Mouse (Mus musculus): ENCODE results near the gene Glcci1.

The Glcci1 gene

GRCm38 (mm10) chr6:8551155-8551554, 41.8 kb downstream of the Glcci1 start:
- DNase-seq (ENCODE audit: low spot score) = no peak

- no peak for DNase-seq (ENCODE audit: low spot score)
Measured at GRCm38 (mm10) chr6:8556849-8557571, 47.6 kb downstream of the Glcci1 start.

GRCm38 (mm10) chr6:8560682-8561081, 51.3 kb downstream of the Glcci1 start:
- no peak for DNase-seq (ENCODE audit: low spot score)

- no peak for DNase-seq (ENCODE audit: low spot score)
Measured at GRCm38 (mm10) chr6:8582377-8582776, 73.0 kb downstream of the Glcci1 start.

DNA sequence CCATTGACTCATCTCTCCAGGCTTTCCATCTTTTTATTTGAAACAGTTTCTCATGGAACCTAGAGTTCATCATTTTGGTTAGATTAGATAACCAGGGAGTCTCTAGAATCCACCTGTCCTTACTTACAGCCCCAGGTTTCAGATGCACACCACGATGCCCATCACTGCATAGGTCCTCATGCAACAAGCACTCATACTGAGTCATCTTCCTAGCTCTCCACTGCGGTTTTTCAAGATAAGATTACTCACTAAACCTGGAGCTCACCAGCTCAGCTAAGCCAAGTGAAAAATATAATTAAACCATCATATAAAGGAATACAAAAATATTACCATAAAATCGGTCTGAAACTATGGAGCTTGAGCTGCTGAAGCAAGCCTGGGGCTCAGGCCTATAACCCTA, 74.5 kb downstream of the Glcci1 start:
- no peak for DNase-seq (ENCODE audit: low spot score)

GRCm38 (mm10) chr6:8591665-8592064, 82.3 kb downstream of the Glcci1 start:
- no peak for DNase-seq (ENCODE audit: low spot score)

DNA sequence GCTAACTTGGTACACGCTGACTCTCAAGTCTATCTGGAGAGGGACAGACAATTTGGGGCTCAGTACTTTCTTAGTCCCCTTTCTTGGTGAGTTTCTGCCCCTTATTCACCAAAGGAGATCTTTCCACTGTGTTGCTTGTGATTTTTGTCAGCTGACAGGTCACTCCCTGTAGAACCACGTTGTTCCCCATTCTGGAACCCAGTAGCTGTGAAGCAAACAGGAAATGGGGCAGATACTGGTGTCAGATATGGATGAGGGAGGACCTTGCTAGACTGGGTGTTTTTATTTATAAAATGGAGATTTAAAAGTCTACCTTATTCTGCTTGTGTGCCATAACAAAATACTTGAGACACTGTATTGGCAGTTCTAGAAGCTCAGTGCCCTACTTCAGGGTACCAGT, 108.0 kb downstream of the Glcci1 start:
- DNase-seq (ENCODE audit: low spot score) = no peak

DNA sequence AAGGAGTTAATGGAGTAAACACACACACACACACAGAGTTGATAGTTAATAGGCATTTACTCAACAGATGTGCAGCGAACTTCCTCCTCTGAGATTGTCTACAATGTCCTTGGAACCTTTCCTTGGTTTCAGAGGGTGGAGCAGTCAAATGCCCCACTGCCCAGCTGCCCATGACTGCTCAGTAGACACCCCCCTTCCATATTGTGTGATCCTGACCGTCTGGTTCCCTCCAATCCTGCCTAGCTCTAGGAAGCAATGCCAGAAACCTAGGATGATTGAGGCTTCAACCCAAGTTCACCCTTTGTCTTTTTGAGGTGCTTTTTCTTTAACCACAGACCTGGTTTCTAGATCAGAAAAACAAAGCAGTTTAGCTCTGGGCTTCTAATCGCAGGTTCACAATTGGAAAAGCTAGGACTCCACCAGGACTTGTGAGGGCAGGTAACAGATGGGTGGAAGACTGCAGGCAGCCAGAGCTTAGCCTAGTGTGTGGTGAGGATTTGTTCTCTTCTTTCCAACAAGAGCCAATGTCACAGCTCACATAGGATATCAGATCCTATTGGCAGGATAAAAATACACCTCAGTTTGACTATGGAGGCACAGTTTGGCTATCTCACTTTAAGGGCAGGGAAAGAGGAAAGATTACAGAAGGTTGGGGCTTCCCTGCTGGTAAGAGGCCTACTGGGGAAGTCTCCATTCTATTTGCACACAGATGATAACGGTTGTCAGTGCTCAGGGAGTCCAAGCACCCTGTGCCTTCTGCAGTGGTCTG, 110.4 kb downstream of the Glcci1 start:
- no peak for DNase-seq (ENCODE audit: low spot score)

DNA sequence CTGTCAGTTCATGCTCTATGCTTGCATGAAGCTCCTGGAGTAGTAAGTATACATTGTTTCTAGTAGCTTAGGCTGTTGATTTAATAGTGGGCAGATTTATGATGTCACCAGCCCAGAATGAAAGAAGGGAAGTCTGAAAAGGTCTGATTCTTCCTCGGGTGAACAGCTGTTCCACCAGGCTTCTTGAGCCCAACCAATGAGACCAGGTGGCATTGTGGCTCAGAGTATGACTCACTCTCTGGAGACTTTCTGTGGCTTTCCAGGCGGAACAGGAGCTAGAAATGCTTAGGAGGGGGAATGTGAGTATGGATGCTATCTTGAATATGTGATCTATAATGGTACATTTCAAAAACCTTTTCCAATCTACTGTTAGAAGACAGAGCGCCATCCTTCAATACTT, 113.6 kb downstream of the Glcci1 start:
- DNase-seq (ENCODE audit: low spot score) = no peak

GRCm38 (mm10) chr6:8628226-8628625, 118.8 kb downstream of the Glcci1 start:
- DNase-seq (ENCODE audit: low spot score) = no peak

GRCm38 (mm10) chr6:8628715-8629267, 119.4 kb downstream of the Glcci1 start:
- no peak for DNase-seq (ENCODE audit: low spot score)

GRCm38 (mm10) chr6:8630531-8630930, 121.1 kb downstream of the Glcci1 start:
- no peak for DNase-seq (ENCODE audit: low spot score)

GRCm38 (mm10) chr6:8631362-8631761, 122.0 kb downstream of the Glcci1 start:
- no peak for DNase-seq (ENCODE audit: low spot score)

DNA sequence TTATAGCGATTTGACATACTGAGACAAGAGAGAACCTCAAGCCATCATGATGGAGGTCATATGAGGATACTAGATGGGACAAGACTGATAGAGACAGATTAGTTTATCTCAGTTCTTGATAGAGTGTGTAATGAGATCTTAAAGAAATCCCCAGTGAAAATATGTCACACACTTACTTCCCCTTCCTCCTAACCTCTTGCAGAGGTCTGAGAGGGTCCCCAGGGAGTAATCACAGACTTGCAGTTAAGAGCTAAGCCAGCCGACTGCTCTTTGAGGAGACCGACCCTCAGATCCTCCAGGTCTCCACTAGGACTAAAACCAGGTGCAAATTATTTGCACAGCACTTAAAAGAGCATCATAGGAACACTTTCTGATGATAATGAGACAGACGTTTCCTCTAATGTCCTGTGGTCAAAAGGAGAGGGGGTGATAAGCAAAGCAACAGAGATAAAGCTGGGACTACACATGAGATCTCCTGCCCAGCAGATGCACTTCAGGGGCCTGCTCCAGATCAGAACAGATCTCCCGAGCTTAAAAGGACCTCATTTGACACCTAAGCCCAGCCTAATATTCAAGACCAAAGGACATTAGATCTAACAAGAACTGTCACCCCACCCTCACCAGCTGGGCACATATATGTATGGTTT, 122.7 kb downstream of the Glcci1 start:
- no peak for DNase-seq (ENCODE audit: low spot score)

DNA sequence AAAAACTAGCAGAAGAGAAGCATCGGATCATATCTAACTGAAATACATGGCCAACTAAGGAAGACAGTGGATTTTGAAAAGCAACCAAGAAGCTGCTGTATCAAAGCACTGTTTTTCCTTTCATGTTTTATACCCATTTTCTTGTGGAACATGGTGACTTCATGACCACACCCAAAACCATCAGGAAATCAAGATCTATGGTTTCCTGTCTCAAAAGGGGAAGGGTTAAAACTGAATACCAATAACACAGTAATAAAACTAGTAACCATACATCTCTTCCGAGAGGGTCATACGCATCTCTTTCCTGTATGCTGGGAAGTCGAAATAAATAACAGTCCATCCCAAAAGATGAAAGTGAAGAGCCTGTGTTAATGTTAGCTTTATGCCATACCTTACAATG, 123.3 kb downstream of the Glcci1 start:
- no peak for DNase-seq (ENCODE audit: low spot score)

GRCm38 (mm10) chr6:8638122-8638521, 128.7 kb downstream of the Glcci1 start:
- no peak for DNase-seq (ENCODE audit: low spot score)

- DNase-seq (ENCODE audit: low spot score) = no peak
Measured at GRCm38 (mm10) chr6:8638899-8639298, 129.5 kb downstream of the Glcci1 start.

DNA sequence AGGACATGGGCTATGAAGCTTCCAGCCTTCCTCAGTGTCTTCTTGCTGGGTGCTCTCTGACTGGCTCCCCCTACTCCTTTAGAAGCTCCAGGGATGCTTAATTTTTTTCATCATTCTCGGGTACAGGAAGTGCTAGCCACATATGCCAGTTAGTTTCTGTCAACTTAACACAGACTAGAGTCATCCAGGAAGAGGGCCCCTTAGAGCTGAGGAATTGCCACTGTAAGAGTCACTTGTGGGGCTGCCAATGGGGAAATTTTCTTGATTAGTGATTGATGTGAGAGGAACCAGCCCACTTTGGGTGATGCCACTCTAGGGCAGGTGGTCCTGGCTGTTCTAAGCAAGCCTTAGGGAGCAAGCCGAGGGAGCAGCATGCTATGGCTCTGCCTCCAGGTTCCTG, 130.1 kb downstream of the Glcci1 start:
- no peak for DNase-seq (ENCODE audit: low spot score)

DNA sequence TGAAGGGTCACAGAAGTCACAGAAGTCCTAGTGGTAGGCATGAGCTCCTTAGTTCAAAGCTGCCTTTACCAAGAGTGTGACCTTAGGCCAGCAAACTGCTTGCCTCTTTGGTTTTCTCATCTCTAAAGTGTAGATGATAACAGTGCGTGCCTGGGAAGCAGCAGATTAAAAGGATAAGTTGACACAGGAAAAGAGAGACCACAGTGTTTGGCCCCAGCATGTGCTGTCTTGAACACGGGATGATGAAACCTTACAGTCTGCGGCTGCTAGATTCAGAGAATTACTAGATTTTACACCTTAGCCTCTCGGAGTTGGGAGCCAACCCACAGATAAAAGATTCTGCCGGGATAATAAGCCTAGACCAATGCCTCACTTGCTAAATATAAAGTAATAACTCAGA, 131.5 kb downstream of the Glcci1 start:
- no peak for DNase-seq (ENCODE audit: low spot score)

- DNase-seq (ENCODE audit: low spot score) = no peak
Measured at GRCm38 (mm10) chr6:8644703-8645102, 135.3 kb downstream of the Glcci1 start.

- no peak for DNase-seq (ENCODE audit: low spot score)
Measured at GRCm38 (mm10) chr6:8645708-8646107, 136.3 kb downstream of the Glcci1 start.
